Mouse (Mus musculus) testis, adult 2 months (tissue): ENCODE measurements around the gene Asb15.

Experiments
- CTCF ChIP-seq: fragments of 200-500 bp; IDR thresholded peaks from 2 replicates; pipeline ENCODE4 v1.5.1; 2012; ENCODE audit warnings: low read depth, mild to moderate bottlenecking, inconsistent platforms, low read length, moderate library complexity; ENCODE audit not compliant: control insufficient read depth, insufficient read depth, insufficient replicate concordance
- POLR2A ChIP-seq: fragments of 200-500 bp; IDR thresholded peaks from 2 replicates; pipeline ENCODE4 v1.6.1; 2012; ENCODE audit warnings: low read depth, mild to moderate bottlenecking, inconsistent platforms, low read length, moderate library complexity; ENCODE audit not compliant: control insufficient read depth

DNA sequence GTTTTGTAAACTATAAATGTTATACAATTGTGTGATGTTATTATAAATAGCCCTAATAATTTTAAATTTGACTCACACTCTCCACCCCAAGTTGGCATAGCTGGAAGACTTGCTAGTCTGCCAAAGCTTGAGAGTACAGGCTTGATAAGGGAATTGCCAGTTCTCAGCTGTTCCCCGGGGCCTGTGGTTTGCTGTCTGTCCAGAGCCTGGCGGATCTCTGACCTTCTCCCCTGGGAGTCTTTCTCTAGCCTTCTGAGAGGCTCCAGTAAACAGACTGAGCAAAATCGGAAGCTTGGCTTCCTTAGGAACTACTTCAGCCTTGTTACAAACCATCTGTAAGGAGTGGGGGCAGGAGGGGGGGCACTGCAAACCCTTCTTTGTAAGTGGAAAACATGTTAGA is 58.9 kb downstream of the Asb15 start:
- no peak for TF ChIP-seq CTCF
- no peak for TF ChIP-seq POLR2A
